Mouse (Mus musculus) stomach, embryonic 16.5 days (tissue): ENCODE data around the gene Hist2h2be. TPM values are rescaled to one million over a fixed set of nuclear protein-coding genes. Genes with fewer than 3 reads are reported as not detected.
"Not testable (repeated sequence)": the region's sequence is repeated elsewhere in the genome, so short reads cannot be mapped to it uniquely, and the experiment has no call there.

ENCODE experiments used
- ATAC-seq: fragments of 200-750 bp; cut with Nextera tagmentation; 2 replicates; pipeline ENCODE4 v1.8.0; 2017; ENCODE audit warnings: moderate number of reproducible peaks, moderate TSS enrichment; ENCODE audit not compliant: insufficient read depth, low FRiP score
- H3K27ac ChIP-seq: fragments of 300-500 bp; sonication (generic); 2 replicates; pipeline ENCODE4 v1.5.1; 2014; ENCODE audit warnings: low read length
- H3K27me3 ChIP-seq: fragments of 300-500 bp; sonication (generic); 2 replicates; pipeline ENCODE4 v1.6.1; 2014; ENCODE audit warnings: low read length, control low read depth, mixed read lengths; ENCODE audit not compliant: control insufficient read depth, insufficient read depth
- H3K36me3 ChIP-seq: fragments of 300-500 bp; sonication (generic); 2 replicates; pipeline ENCODE4 v1.6.1; 2014; ENCODE audit warnings: low read length; ENCODE audit not compliant: control insufficient read depth, insufficient read depth
- H3K4me1 ChIP-seq: fragments of 300-500 bp; sonication (generic); 2 replicates; pipeline ENCODE4 v1.6.1; 2014; ENCODE audit warnings: low read length, control low read depth, mixed read lengths; ENCODE audit not compliant: control insufficient read depth, insufficient read depth
- H3K4me2 ChIP-seq: fragments of 300-500 bp; sonication (generic); 2 replicates; pipeline ENCODE4 v1.6.1; 2014; ENCODE audit warnings: low read depth, low read length, mixed read lengths
- H3K4me3 ChIP-seq: fragments of 300-500 bp; sonication (generic); replicated peaks from 2 replicates; pipeline ENCODE4 v1.5.1; 2014; ENCODE audit warnings: mild to moderate bottlenecking, low read length
- H3K9ac ChIP-seq: fragments of 300-500 bp; sonication (generic); 2 replicates; pipeline ENCODE4 v1.6.1; 2014; ENCODE audit warnings: low read length
- H3K9me3 ChIP-seq: fragments of 300-500 bp; sonication (generic); replicated peaks from 2 replicates; pipeline ENCODE4 v1.6.1; 2016; ENCODE audit warnings: low read length, control low read depth; ENCODE audit not compliant: control insufficient read depth
- WGBS: fragments of 180-500 bp; shearing (Covaris S2); extraction: QIAGEN DNeasy Blood & Tissue Kit; methylation state at CpG from one replicate; pipeline ENCODE4 v1.1.7; 2014; 5-methylcytosine and 5-hydroxymethylcytosine counted together
- polyA plus RNA-seq: library from polyadenylated mRNA; unstranded; fragments of >200 nt; fragmentation: Nextera tagmentation; extraction: Ambion mirVana; gene quantifications from 2 replicates; pipeline ENCODE4 v1.2.1, GENCODE M21; 2015

Hist2h2be gene
- 9.3 and 10.6 TPM in 2 replicates for polyA plus RNA-seq

GRCm38 (mm10) chr3:96220765-96221639, at the start of gene Hist2h2be, which contains the start of gene Hist2h2ac:
Gene Hist2h2be, plus strand, starts transcription at chr3:96221119.
Gene Hist2h2ac, minus strand, starts transcription at chr3:96220880.
- H3K4me2 ChIP-seq = peak within 1 kb of the TSS; percentile 82
- peak; percentile 93 for ATAC-seq
- WGBS = under 1% methylated on average over 43 of the region's 43 CpGs
- peak within 1 kb of the TSS; percentile 78 for H3K9ac ChIP-seq
- no peaks in the 10 kb centered on the region for H3K27me3 ChIP-seq
- H3K36me3 ChIP-seq = no peaks in the 10 kb centered on the region
- H3K4me3 ChIP-seq = peak within 1 kb of the TSS; percentile 50
- H3K4me1 ChIP-seq = peaks cover 31% of the 10 kb centered on the region
- H3K9me3 ChIP-seq = no peaks in the 10 kb centered on the region
- H3K27ac ChIP-seq = peak within 1 kb of the TSS; percentile 98

GRCm38 (mm10) chr3:96171583-96172196, 49.2 kb upstream of the Hist2h2be start:
- WGBS = 15% methylated on average over 18 of the region's 18 CpGs
- Histone ChIP-seq H3K4me3 (peak overlapping the region; percentile 89), H3K36me3 (peaks cover 17% of the 10 kb centered on the region; the same call in 1 of the 2 replicates), H3K4me2 (peak overlapping the region; percentile 71), H3K4me1 (peaks cover 15% of the 10 kb centered on the region), H3K9me3 (no peaks in the 10 kb centered on the region), H3K9ac (peak overlapping the region; percentile 79), H3K27ac (peak overlapping the region; percentile 99), H3K27me3 (no peaks in the 10 kb centered on the region)
- peak; percentile 8; the same call in 1 of the 2 replicates for ATAC-seq

DNA sequence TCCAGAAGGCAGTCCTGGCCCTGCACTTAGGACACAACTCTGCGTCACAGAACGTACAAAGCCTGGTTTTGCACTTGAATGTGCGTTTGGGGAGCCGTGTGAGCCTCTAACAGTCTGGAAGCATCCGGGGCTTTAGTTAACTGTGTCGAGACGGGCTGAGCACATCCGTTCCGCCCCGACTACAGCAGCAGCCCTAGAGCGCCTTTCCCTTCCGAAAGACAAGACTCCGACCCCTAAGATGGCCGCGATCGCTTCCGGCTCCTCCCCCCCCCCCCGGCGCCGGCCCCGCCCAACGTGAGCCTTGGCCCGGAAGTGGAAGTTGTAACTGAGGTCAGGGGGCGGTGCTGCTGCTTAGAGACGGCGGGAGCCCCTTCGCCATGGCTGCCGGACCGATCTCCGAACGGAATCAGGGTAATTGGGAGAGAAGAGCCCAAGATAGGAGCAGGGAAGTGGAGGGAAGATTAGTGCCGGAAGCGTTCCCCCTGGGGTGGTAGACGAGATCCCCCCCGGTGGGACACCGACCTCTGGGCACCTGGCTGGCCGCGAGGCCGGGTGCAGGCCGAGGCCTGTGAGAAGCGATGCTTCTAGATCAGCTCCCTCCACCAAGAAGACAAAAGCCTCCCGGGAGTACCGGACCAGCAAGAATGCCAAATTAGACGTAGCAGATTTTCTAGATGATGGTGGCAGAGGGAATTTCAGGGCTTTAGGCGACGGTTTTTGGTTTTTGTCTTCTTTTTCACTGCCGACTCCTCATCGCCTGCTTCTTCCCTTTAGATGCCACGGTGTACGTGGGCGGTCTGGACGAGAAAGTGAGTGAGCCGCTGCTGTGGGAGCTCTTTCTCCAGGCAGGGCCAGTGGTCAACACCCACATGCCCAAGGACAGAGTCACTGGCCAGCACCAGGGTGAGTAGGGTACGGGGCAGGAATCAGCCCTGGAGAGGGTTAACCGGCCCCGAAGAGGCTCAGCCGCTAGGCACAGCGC, 48.4 kb upstream of the Hist2h2be start, which contains the start of gene Sf3b4:
TSS of gene Sf3b4 (plus strand) at position 136 of the 982 bp plus-strand sequence.
- Histone ChIP-seq H3K36me3 (peaks cover 17% of the 10 kb centered on the region; the same call in 1 of the 2 replicates), H3K4me2 (peak within 1 kb of the TSS; percentile 82)

DNA sequence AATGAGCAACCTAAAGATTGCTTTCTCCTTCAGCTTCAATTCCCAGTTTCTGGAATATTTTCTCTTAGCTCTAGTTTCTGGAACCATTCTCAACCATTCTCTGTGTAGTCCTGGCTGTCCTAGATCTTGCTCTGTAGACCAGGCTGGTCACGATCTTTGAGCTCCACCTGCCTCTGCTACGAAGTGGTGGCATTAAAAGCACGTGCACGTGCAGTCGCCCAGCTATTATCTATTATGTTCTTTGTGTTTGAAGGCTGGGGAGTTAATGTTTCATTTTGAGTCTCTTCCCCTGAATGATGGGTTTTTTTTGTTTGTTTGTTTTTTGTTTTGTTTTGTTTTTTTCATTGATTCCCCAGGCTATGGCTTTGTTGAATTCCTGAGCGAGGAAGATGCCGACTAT, 47.7 kb upstream of the Hist2h2be start:
- peaks cover 15% of the 10 kb centered on the region for H3K4me1 ChIP-seq
- no peak for ATAC-seq
- H3K27ac ChIP-seq = no peak overlapping the region
- H3K27me3 ChIP-seq = no peaks in the 10 kb centered on the region
- H3K9ac ChIP-seq = peak overlapping the region; percentile 79
- H3K9me3 ChIP-seq = no peaks in the 10 kb centered on the region
- H3K4me3 ChIP-seq = peak overlapping the region; percentile 89
- 33% methylated on average over 7 of the region's 7 CpGs for WGBS
- peak overlapping the region; percentile 82 for H3K4me2 ChIP-seq
- peaks cover 22% of the 10 kb centered on the region for H3K36me3 ChIP-seq

More for the DNA sequence above, 48.4 kb upstream of the Hist2h2be start, which contains the start of gene Sf3b4:
- peaks cover 15% of the 10 kb centered on the region for H3K4me1 ChIP-seq
- peak within 1 kb of the TSS; percentile 89 for H3K4me3 ChIP-seq
- no peaks in the 10 kb centered on the region for H3K27me3 ChIP-seq
- H3K9me3 ChIP-seq = no peaks in the 10 kb centered on the region
- peak within 1 kb of the TSS; percentile 79 for H3K9ac ChIP-seq
- ATAC-seq = peak; percentile 95
- WGBS = 0% methylated on average over 56 of the region's 58 CpGs
- H3K27ac ChIP-seq = peak within 1 kb of the TSS; percentile 99

DNA sequence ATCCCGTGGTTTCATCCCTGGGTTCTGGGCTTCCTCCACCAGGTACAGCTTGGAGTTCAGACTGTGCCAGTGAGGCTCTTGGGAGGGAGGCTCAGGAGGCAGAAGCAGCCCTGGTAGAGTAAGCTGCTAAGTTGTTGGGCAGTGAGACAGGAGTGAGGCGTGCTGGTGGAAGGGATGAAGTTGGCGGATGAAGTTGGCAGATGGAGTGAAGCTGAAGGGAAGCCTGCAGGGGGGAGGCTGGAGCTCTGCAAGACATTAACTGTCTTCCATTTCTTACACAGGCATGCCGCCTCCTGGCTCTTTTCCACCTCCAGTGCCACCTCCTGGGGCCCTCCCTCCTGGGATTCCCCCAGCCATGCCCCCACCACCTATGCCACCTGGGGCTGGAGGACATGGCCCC, 46.9 kb upstream of the Hist2h2be start:
- H3K27me3 ChIP-seq, H3K27ac ChIP-seq, H3K4me3 ChIP-seq, H3K9ac ChIP-seq, H3K9me3 ChIP-seq, ATAC-seq, H3K4me2 ChIP-seq: not testable (repeated sequence)
- Histone ChIP-seq H3K36me3 (peaks cover 24% of the 10 kb centered on the region), H3K4me1 (peaks cover 15% of the 10 kb centered on the region)
- 82% methylated on average over 4 of the region's 4 CpGs for WGBS

DNA sequence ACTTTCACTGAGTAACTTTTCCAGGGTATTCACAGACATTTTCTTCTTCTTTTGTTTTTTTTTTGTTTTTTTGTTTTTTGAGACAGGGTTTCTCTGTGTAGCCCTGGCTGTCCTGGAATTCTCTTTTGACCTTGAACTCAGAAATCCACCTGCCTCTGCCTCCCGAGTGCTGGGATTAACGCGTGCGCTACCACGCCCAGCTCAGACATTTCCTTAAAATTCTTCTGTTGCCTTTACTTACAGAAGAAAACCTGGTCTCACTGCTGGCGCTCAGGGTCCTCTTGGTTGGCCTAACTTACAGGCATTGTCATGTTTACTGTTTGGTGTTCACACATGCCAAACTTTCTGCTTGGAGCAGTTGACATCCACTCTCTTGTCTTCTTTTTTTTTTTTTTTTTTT, 45.7 kb upstream of the Hist2h2be start:
- Histone ChIP-seq H3K9me3 (no peaks in the 10 kb centered on the region), H3K36me3 (peaks cover 24% of the 10 kb centered on the region), H3K9ac (no peak overlapping the region), H3K4me2 (no peak overlapping the region), H3K27ac (no peak overlapping the region), H3K4me3 (no peak overlapping the region), H3K27me3 (no peaks in the 10 kb centered on the region), H3K4me1 (peaks cover 15% of the 10 kb centered on the region)
- no peak for ATAC-seq
- WGBS = 92% methylated on average over 6 of the region's 6 CpGs

DNA sequence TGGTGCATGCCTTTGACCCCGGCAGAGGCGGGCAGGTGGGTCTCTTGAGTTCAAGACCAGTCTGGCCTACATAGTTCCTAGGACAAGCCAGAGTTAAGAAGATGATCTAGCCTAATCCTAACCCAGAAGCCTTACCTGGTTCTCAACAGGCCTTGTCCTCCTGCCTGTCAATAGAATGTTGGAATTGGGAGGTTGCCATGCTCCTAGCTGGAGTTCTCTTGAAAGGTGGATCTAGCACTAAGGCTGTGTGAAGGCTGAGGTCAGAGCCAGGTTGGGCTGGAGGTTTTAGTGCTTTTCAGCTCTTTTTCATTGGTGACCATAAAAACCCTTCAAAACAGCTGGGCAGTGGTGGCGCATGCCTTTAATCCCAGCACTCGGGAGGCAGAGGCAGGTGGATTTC, 42.5 kb upstream of the Hist2h2be start:
- ATAC-seq = no peak
- 88% methylated on average over 4 of the region's 4 CpGs for WGBS
- no peaks in the 10 kb centered on the region for H3K27me3 ChIP-seq
- peaks cover 24% of the 10 kb centered on the region for H3K36me3 ChIP-seq
- H3K9ac ChIP-seq = no peak overlapping the region
- no peak overlapping the region for H3K27ac ChIP-seq
- no peak overlapping the region for H3K4me2 ChIP-seq
- peaks cover 24% of the 10 kb centered on the region for H3K4me1 ChIP-seq
- no peak overlapping the region for H3K4me3 ChIP-seq
- H3K9me3 ChIP-seq = no peaks in the 10 kb centered on the region

DNA sequence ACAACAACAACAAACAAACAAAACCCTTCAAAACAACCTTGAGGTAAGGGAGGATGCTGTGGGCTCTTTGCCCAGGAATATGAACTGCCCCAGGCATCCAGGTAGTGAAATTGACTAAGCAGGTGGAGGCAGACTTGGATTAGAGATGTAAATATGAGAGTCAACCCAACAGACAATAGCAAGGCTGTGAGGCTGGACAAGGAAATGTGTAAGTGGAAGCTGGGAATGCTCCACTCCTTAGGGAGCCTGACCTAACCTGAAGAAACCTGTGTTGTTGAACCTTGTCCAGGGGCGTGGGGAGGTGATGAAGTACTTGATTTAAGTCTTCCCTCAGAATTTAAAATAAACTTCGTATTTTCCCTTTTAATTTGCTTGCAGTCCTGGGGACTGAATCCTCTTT, 42.0 kb upstream of the Hist2h2be start:
- H3K4me2 ChIP-seq = no peak overlapping the region
- no peaks in the 10 kb centered on the region for H3K27me3 ChIP-seq
- H3K27ac ChIP-seq = no peak overlapping the region
- H3K9me3 ChIP-seq = no peaks in the 10 kb centered on the region
- H3K4me1 ChIP-seq = peaks cover 24% of the 10 kb centered on the region
- H3K9ac ChIP-seq = no peak overlapping the region
- no peak overlapping the region for H3K4me3 ChIP-seq
- 84% methylated on average over 2 of the region's 2 CpGs for WGBS
- H3K36me3 ChIP-seq = peaks cover 24% of the 10 kb centered on the region
- ATAC-seq = no peak
